Mouse (Mus musculus) kidney, adult 2 months (tissue): ENCODE results near the gene Ttc41.
"Not testable (repeated sequence)": the region's sequence is repeated elsewhere in the genome, so short reads cannot be mapped to it uniquely, and the experiment has no call there.

ENCODE experiments used
- CTCF ChIP-seq: fragments of 200-500 bp; conservative IDR thresholded peaks from 2 replicates; pipeline ENCODE4 v1.5.1; 2011; ENCODE audit warnings: low read depth, mild to moderate bottlenecking, control low read depth, low read length, moderate library complexity, mixed read lengths; ENCODE audit not compliant: insufficient read depth, insufficient read length
- POLR2A ChIP-seq: fragments of 200-500 bp; IDR thresholded peaks from one replicate; pipeline ENCODE4 v1.6.1; 2011; ENCODE audit warnings: low read depth, low read length, control low read depth

DNA sequence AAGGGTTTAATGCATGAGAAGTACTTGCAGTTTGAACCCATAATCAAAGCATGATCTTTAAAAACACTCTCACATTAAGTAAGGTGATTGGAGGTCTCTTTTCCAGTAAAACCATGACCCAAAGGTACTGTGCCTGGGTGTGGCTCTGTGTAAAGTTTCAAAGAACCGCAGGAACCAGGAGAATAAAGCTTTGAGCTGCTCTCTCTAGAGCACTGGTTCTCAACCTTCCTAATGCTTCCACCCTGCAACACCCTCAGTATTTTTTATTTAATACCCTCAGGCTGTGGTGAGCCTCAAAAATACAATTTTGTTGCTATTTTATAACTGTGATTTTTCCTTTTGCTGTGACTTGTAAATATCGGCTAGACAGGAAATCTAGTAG is 20.8 kb upstream of the Ttc41 start:
- not testable (repeated sequence) for TF ChIP-seq POLR2A, CTCF
